Mouse (Mus musculus) neutrophil, adult 5-6 weeks (primary cell): Measurements from ENCODE around the gene Atxn1. TPM values are rescaled to one million over a fixed set of nuclear protein-coding genes. Genes with fewer than 3 reads are reported as not detected.

Source experiments
- ATAC-seq: fragments of 151-379, 151-347 bp; 2 replicates; pipeline ENCODE4 v1.8.0; 2017; ENCODE audit warnings: mild to moderate bottlenecking, moderate TSS enrichment; ENCODE audit not compliant: insufficient number of reproducible peaks, poor library complexity, low FRiP score, severe bottlenecking; ENCODE audit errors: extremely low read depth
- total RNA-seq: library from RNA; stranded (forward); fragments of 200-1000 nt; gene quantifications from 2 replicates; pipeline ENCODE4 v1.2.3, GENCODE M21; 2017

Gene Atxn1
- total RNA-seq, 1 experiment from 2014 or later: 22.9 TPM

GRCm38 (mm10) chr13:45683991-45684390 is 280.8 kb downstream of the Atxn1 start:
- ATAC-seq: no peak

GRCm38 (mm10) chr13:45681196-45681595 is 283.6 kb downstream of the Atxn1 start:
- ATAC-seq: no peak

- ATAC-seq: no peak
Observed at GRCm38 (mm10) chr13:45680651-45681050, 284.2 kb downstream of the Atxn1 start.

GRCm38 (mm10) chr13:45679096-45679495 is 285.7 kb downstream of the Atxn1 start:
- ATAC-seq: no peak

- no peak for ATAC-seq
Observed at GRCm38 (mm10) chr13:45672628-45673027, 292.2 kb downstream of the Atxn1 start.

- ATAC-seq: no peak
Observed at GRCm38 (mm10) chr13:45669969-45670368, 294.8 kb downstream of the Atxn1 start.

GRCm38 (mm10) chr13:45662852-45663251 is 302.0 kb downstream of the Atxn1 start:
- no peak for ATAC-seq

- ATAC-seq: no peak
Observed at GRCm38 (mm10) chr13:45662216-45662615, 302.6 kb downstream of the Atxn1 start.

GRCm38 (mm10) chr13:45661283-45662185 is 303.3 kb downstream of the Atxn1 start:
- no peak for ATAC-seq

- no peak for ATAC-seq
Observed at GRCm38 (mm10) chr13:45659813-45660212, 305.0 kb downstream of the Atxn1 start.

- no peak for ATAC-seq
Observed at GRCm38 (mm10) chr13:45658343-45658742, 306.5 kb downstream of the Atxn1 start.

- no peak for ATAC-seq
Observed at GRCm38 (mm10) chr13:45657176-45657575, 307.6 kb downstream of the Atxn1 start.

GRCm38 (mm10) chr13:45651652-45652241 is 313.1 kb downstream of the Atxn1 start:
- no peak for ATAC-seq

- no peak for ATAC-seq
Observed at GRCm38 (mm10) chr13:45649197-45649812, 315.5 kb downstream of the Atxn1 start.

- ATAC-seq: no peak
Observed at GRCm38 (mm10) chr13:45643780-45644395, 320.9 kb downstream of the Atxn1 start.

GRCm38 (mm10) chr13:45642913-45643312 is 321.9 kb downstream of the Atxn1 start:
- ATAC-seq: no peak

- no peak for ATAC-seq
Observed at GRCm38 (mm10) chr13:45640431-45640830, 324.4 kb downstream of the Atxn1 start.

GRCm38 (mm10) chr13:45638281-45638680 is 326.5 kb downstream of the Atxn1 start:
- no peak for ATAC-seq

GRCm38 (mm10) chr13:45637324-45637723 is 327.5 kb downstream of the Atxn1 start:
- ATAC-seq: no peak
